Mouse (Mus musculus): Measurements from ENCODE around the gene Dct. TPM values are rescaled to one million over a fixed set of nuclear protein-coding genes. Genes with fewer than 3 reads are reported as not detected.

The Dct gene
- polyA plus RNA-seq (2015; fragmentation: Nextera tagmentation; extraction: Ambion mirVana), result 0.76 and 1.2 TPM in 2 replicates

GRCm38 (mm10) chr14:118051975-118052630 is at the start of gene Dct:
Gene Dct (minus strand): TSS chr14:118052244.
- H3K27ac ChIP-seq, result peak within 1 kb of the TSS; percentile 55

GRCm38 (mm10) chr14:118101227-118101990 is 49.4 kb upstream of the Dct start:
- H3K4me3 ChIP-seq, result no peak overlapping the region
- H3K36me3 ChIP-seq, result no peaks in the 10 kb centered on the region
- no peaks in the 10 kb centered on the region for H3K9me3 ChIP-seq
- H3K4me1 ChIP-seq, result no peaks in the 10 kb centered on the region
- H3K27ac ChIP-seq, result no peak overlapping the region
- H3K4me2 ChIP-seq, result no peak overlapping the region
- ATAC-seq (ENCODE audit: borderline replicate concordance, extremely low read depth, low FRiP score, low TSS enrichment), result no peak
- H3K27me3 ChIP-seq, result no peaks in the 10 kb centered on the region
- H3K9ac ChIP-seq, result no peak overlapping the region
- 75% methylated on average over 14 of the region's 14 CpGs for WGBS

More at GRCm38 (mm10) chr14:118051975-118052630, at the start of gene Dct:
- no peak for ATAC-seq (ENCODE audit: borderline replicate concordance, extremely low read depth, low FRiP score, low TSS enrichment)
- WGBS, result 73% methylated on average over 13 of the region's 13 CpGs
- Histone ChIP-seq H3K36me3 (no peaks in the 10 kb centered on the region), H3K27me3 (no peaks in the 10 kb centered on the region), H3K4me3 (no peak within 1 kb of the TSS), H3K4me2 (peak within 1 kb of the TSS; percentile 14; the same call in 1 of the 2 replicates), H3K9me3 (no peaks in the 10 kb centered on the region), H3K9ac (no peak within 1 kb of the TSS), H3K4me1 (no peaks in the 10 kb centered on the region; the same call in 1 of the 2 replicates)

GRCm38 (mm10) chr14:118098265-118098664 is 46.2 kb upstream of the Dct start:
- 48% methylated on average over 2 of the region's 2 CpGs for WGBS
- Histone ChIP-seq H3K9me3 (no peaks in the 10 kb centered on the region), H3K4me1 (no peaks in the 10 kb centered on the region), H3K27ac (no peak overlapping the region), H3K4me3 (no peak overlapping the region), H3K36me3 (no peaks in the 10 kb centered on the region), H3K4me2 (no peak overlapping the region), H3K9ac (no peak overlapping the region), H3K27me3 (no peaks in the 10 kb centered on the region)
- ATAC-seq (ENCODE audit: borderline replicate concordance, extremely low read depth, low FRiP score, low TSS enrichment), result no peak

GRCm38 (mm10) chr14:118089806-118090392 is 37.9 kb upstream of the Dct start:
- no peaks in the 10 kb centered on the region for H3K9me3 ChIP-seq
- no peaks in the 10 kb centered on the region for H3K27me3 ChIP-seq
- peaks cover 4% of the 10 kb centered on the region; the same call in 1 of the 2 replicates for H3K4me1 ChIP-seq
- 1% methylated on average over 18 of the region's 18 CpGs for WGBS
- H3K4me3 ChIP-seq, result peak overlapping the region; percentile 65
- ATAC-seq (ENCODE audit: borderline replicate concordance, extremely low read depth, low FRiP score, low TSS enrichment), result peak; percentile 36; the same call in 1 of the 2 replicates
- peak overlapping the region; percentile 83 for H3K27ac ChIP-seq
- H3K4me2 ChIP-seq, result peak overlapping the region; percentile 75
- no peaks in the 10 kb centered on the region for H3K36me3 ChIP-seq
- peak overlapping the region; percentile 58 for H3K9ac ChIP-seq

GRCm38 (mm10) chr14:118089215-118089805 is 37.3 kb upstream of the Dct start:
- no peaks in the 10 kb centered on the region for H3K27me3 ChIP-seq
- WGBS, result under 1% methylated on average over 44 of the region's 44 CpGs
- H3K36me3 ChIP-seq, result no peaks in the 10 kb centered on the region
- peak overlapping the region; percentile 58 for H3K9ac ChIP-seq
- peak overlapping the region; percentile 75 for H3K4me2 ChIP-seq
- no peaks in the 10 kb centered on the region for H3K9me3 ChIP-seq
- peak overlapping the region; percentile 65 for H3K4me3 ChIP-seq
- peaks cover 4% of the 10 kb centered on the region; the same call in 1 of the 2 replicates for H3K4me1 ChIP-seq
- peak overlapping the region; percentile 83 for H3K27ac ChIP-seq
- peak; percentile 82; the same call in 1 of the 2 replicates for ATAC-seq (ENCODE audit: borderline replicate concordance, extremely low read depth, low FRiP score, low TSS enrichment)

GRCm38 (mm10) chr14:118088437-118089207 is 36.6 kb upstream of the Dct start:
- H3K9ac ChIP-seq, result peak overlapping the region; percentile 58
- H3K27ac ChIP-seq, result peak overlapping the region; percentile 83
- ATAC-seq (ENCODE audit: borderline replicate concordance, extremely low read depth, low FRiP score, low TSS enrichment), result peak; percentile 54; the same call in 1 of the 2 replicates
- H3K9me3 ChIP-seq, result no peaks in the 10 kb centered on the region
- H3K4me2 ChIP-seq, result peak overlapping the region; percentile 75
- H3K4me1 ChIP-seq, result peaks cover 4% of the 10 kb centered on the region; the same call in 1 of the 2 replicates
- WGBS, result 10% methylated on average over 22 of the region's 22 CpGs
- no peaks in the 10 kb centered on the region for H3K27me3 ChIP-seq
- H3K36me3 ChIP-seq, result no peaks in the 10 kb centered on the region
- peak overlapping the region; percentile 65 for H3K4me3 ChIP-seq

GRCm38 (mm10) chr14:118086271-118087035 is 34.4 kb upstream of the Dct start:
- no peaks in the 10 kb centered on the region for H3K9me3 ChIP-seq
- 36% methylated on average over 5 of the region's 5 CpGs for WGBS
- H3K4me2 ChIP-seq, result no peak overlapping the region
- H3K9ac ChIP-seq, result no peak overlapping the region
- no peak overlapping the region for H3K27ac ChIP-seq
- no peak for ATAC-seq (ENCODE audit: borderline replicate concordance, extremely low read depth, low FRiP score, low TSS enrichment)
- no peak overlapping the region for H3K4me3 ChIP-seq
- no peaks in the 10 kb centered on the region for H3K27me3 ChIP-seq
- peaks cover 4% of the 10 kb centered on the region; the same call in 1 of the 2 replicates for H3K4me1 ChIP-seq
- no peaks in the 10 kb centered on the region for H3K36me3 ChIP-seq

- WGBS, result 85% methylated on average over 6 of the region's 6 CpGs
- Histone ChIP-seq H3K27me3 (no peaks in the 10 kb centered on the region), H3K9ac (no peak overlapping the region), H3K27ac (no peak overlapping the region), H3K9me3 (no peaks in the 10 kb centered on the region), H3K4me1 (peaks cover 4% of the 10 kb centered on the region; the same call in 1 of the 2 replicates), H3K4me3 (no peak overlapping the region), H3K36me3 (no peaks in the 10 kb centered on the region), H3K4me2 (no peak overlapping the region)
- no peak for ATAC-seq (ENCODE audit: borderline replicate concordance, extremely low read depth, low FRiP score, low TSS enrichment)
Measured at GRCm38 (mm10) chr14:118083851-118084250, 31.8 kb upstream of the Dct start.

- Histone ChIP-seq H3K36me3 (no peaks in the 10 kb centered on the region), H3K9ac (no peak overlapping the region), H3K4me2 (0 out of 2 replicates have a peak overlapping the region, but pooled peaks have one; percentile 2), H3K9me3 (no peaks in the 10 kb centered on the region), H3K27ac (no peak overlapping the region), H3K27me3 (no peaks in the 10 kb centered on the region), H3K4me1 (no peaks in the 10 kb centered on the region), H3K4me3 (no peak overlapping the region)
- ATAC-seq (ENCODE audit: borderline replicate concordance, extremely low read depth, low FRiP score, low TSS enrichment), result no peak
- 26% methylated on average over 11 of the region's 11 CpGs for WGBS
Measured at GRCm38 (mm10) chr14:118080606-118081005, 28.6 kb upstream of the Dct start.

- no peaks in the 10 kb centered on the region for H3K9me3 ChIP-seq
- H3K27me3 ChIP-seq, result no peaks in the 10 kb centered on the region
- H3K27ac ChIP-seq, result peak overlapping the region; percentile 6; the same call in 1 of the 2 replicates
- H3K4me3 ChIP-seq, result no peak overlapping the region
- no peak overlapping the region for H3K9ac ChIP-seq
- 52% methylated on average over 12 of the region's 12 CpGs for WGBS
- H3K4me1 ChIP-seq, result no peaks in the 10 kb centered on the region
- no peaks in the 10 kb centered on the region for H3K36me3 ChIP-seq
- ATAC-seq (ENCODE audit: borderline replicate concordance, extremely low read depth, low FRiP score, low TSS enrichment), result peak; percentile 57; the same call in 1 of the 2 replicates
- no peak overlapping the region for H3K4me2 ChIP-seq
Measured at GRCm38 (mm10) chr14:118070100-118070499, 18.1 kb upstream of the Dct start.
